Mouse (Mus musculus): ENCODE results near the gene Sept7. TPM values are rescaled to one million over a fixed set of nuclear protein-coding genes. Genes with fewer than 3 reads are reported as not detected.

Sept7 gene
- 0.68 and 1.0 TPM in 2 replicates for polyA plus RNA-seq (2012; rRNA removed; ENCODE audit: low replicate concordance)

DNA sequence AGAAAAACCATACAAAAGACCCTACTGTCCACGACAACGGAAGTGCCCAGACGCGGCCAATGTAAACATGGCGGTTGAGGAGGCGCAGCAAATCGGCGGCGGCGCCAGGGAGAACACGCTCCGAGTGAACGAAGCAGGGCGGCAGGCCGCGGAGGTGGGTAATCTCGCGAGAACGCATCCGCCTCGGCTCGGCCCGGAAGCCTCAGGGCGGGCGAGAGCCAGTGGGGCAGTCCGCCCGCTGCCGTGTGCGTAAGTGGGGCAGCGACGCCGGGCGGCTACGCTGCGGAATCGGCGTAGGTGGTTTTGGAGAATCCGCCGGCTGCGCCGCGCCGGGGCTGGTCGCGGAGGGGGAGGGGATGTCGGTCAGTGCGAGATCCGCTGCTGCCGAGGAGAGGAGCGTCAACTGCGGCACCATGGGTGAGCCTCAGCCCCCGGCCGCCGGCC lies at the start of gene Sept7:
TSS of gene Sept7 (plus strand) at position 157 of the 444 bp plus-strand sequence.

Other genes with a start within 250 kb of the Sept7 start
- not detected in 2 replicates for gene Gm10181, start 163.0 kb upstream of the Sept7 start, polyA plus RNA-seq (2012; rRNA removed; ENCODE audit: low replicate concordance)
- gene Herpud2, start 100.6 kb upstream of the Sept7 start, polyA plus RNA-seq (2012; rRNA removed; ENCODE audit: low replicate concordance), result 29.1 and 47.2 TPM in 2 replicates
- gene Eepd1, start 229.1 kb downstream of the Sept7 start, polyA plus RNA-seq (2012; rRNA removed; ENCODE audit: low replicate concordance), result 8.7 and 19.5 TPM in 2 replicates

Data from duodenum, adult 2 months (tissue).